Mouse (Mus musculus) retina, postnatal 1 day (tissue): Measurements from ENCODE around the gene Slco2a1.

Experiments used
- DNase-seq: peaks from one replicate; pipeline ENCODE4 v3.0.0-alpha.2; 2012

Slco2a1 gene

GRCm38 (mm10) chr9:102985939-102986338 lies 2.6 kb upstream of the Slco2a1 start:
- no peak for DNase-seq

- DNase-seq, result peak; percentile 25
Observed at GRCm38 (mm10) chr9:102990306-102991133, 2.0 kb downstream of the Slco2a1 start.

- DNase-seq, result no peak
Observed at GRCm38 (mm10) chr9:102991134-102991406, 2.6 kb downstream of the Slco2a1 start.

- DNase-seq, result peak; percentile 15
Observed at GRCm38 (mm10) chr9:102992877-102993276, 4.4 kb downstream of the Slco2a1 start.

GRCm38 (mm10) chr9:102993764-102994163 lies 5.3 kb downstream of the Slco2a1 start:
- no peak for DNase-seq

GRCm38 (mm10) chr9:102995800-102996635 lies 7.5 kb downstream of the Slco2a1 start:
- no peak for DNase-seq

GRCm38 (mm10) chr9:103000384-103000783 lies 11.9 kb downstream of the Slco2a1 start:
- DNase-seq, result no peak

GRCm38 (mm10) chr9:103004343-103004742 lies 15.8 kb downstream of the Slco2a1 start:
- no peak for DNase-seq

- peak; percentile 44 for DNase-seq
Observed at GRCm38 (mm10) chr9:103007699-103008078, 19.2 kb downstream of the Slco2a1 start.

GRCm38 (mm10) chr9:103008079-103008855 lies 19.8 kb downstream of the Slco2a1 start:
- peak; percentile 51 for DNase-seq

- no peak for DNase-seq
Observed at GRCm38 (mm10) chr9:103010161-103010560, 21.6 kb downstream of the Slco2a1 start.

- DNase-seq, result peak; percentile 78
Observed at GRCm38 (mm10) chr9:103013366-103013765, 24.9 kb downstream of the Slco2a1 start.

GRCm38 (mm10) chr9:103014686-103015085 lies 26.2 kb downstream of the Slco2a1 start:
- DNase-seq, result no peak

GRCm38 (mm10) chr9:103024116-103024515 lies 35.6 kb downstream of the Slco2a1 start:
- DNase-seq, result peak; percentile 28

- no peak for DNase-seq
Observed at GRCm38 (mm10) chr9:103027150-103027889, 38.8 kb downstream of the Slco2a1 start.

GRCm38 (mm10) chr9:103029012-103029411 lies 40.5 kb downstream of the Slco2a1 start:
- no peak for DNase-seq

GRCm38 (mm10) chr9:103030041-103030440 lies 41.5 kb downstream of the Slco2a1 start:
- DNase-seq, result no peak

GRCm38 (mm10) chr9:103031211-103031610 lies 42.7 kb downstream of the Slco2a1 start:
- DNase-seq, result no peak

- DNase-seq, result no peak
Observed at GRCm38 (mm10) chr9:103032193-103032592, 43.7 kb downstream of the Slco2a1 start.

GRCm38 (mm10) chr9:103033381-103033780 lies 44.9 kb downstream of the Slco2a1 start:
- DNase-seq, result no peak

GRCm38 (mm10) chr9:103036971-103037391 lies 48.5 kb downstream of the Slco2a1 start:
- DNase-seq, result no peak

- DNase-seq, result no peak
Observed at GRCm38 (mm10) chr9:103038266-103038665, 49.8 kb downstream of the Slco2a1 start.

GRCm38 (mm10) chr9:103038705-103039104 lies 50.2 kb downstream of the Slco2a1 start:
- no peak for DNase-seq
